Mouse (Mus musculus) right cerebral cortex, postnatal 36 days (tissue): ENCODE results near the gene Gm21913.
"Not testable (repeated sequence)": the region's sequence is repeated elsewhere in the genome, so short reads cannot be mapped to it uniquely, and the experiment has no call there.

Experiments
- DNase-seq, 2 experiments: peaks; one replicate each; pipeline ENCODE4 v3.0.0; 2022; ENCODE audit warnings: low spot score in 2 of 2, mixed read lengths in 1 of 2

Gene Gm21913

GRCm38 (mm10) chrY:74623596-74623995 is at the start of gene Gm21913:
TSS of gene Gm21913 (plus strand) at chrY:74623896.
- DNase-seq = not testable (repeated sequence)
